Mouse (Mus musculus) heart, postnatal 0 days (tissue): Measurements from ENCODE around the gene Uap1l1.

ENCODE experiments used
- CTCF ChIP-seq: IDR thresholded peaks from 2 replicates; pipeline ENCODE4 v1.5.1; 2016; ENCODE audit warnings: antibody characterized with exemption, control low read depth, low read depth
- EP300 ChIP-seq: IDR thresholded peaks from 2 replicates; pipeline ENCODE4 v1.6.1; 2016; ENCODE audit warnings: antibody characterized with exemption, low read depth

DNA sequence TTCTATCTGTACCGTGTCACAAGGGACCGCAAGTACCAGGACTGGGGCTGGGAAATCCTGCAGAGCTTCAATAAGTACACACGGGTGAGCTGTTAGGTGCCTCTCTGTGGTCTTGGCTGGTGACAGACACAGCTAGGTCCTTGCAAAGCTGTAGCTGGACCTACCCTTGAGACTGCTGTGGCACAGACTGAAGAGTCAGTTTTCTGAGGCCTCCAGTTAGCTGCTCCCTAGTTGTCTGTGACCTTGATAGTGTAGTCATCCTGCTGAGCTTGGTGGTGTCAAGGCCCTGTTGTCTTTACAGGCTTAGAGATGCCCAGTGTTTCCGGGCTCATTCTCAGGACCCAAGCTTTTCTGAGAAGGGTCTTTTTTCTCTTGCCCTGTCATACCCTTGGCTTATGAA lies 16.0 kb downstream of the Uap1l1 start:
- no peak for TF ChIP-seq CTCF
- no peak for TF ChIP-seq EP300
